Mouse (Mus musculus) G1E (cell line): ENCODE measurements around the gene Arl16. TPM values are rescaled to one million over a fixed set of nuclear protein-coding genes. Genes with fewer than 3 reads are reported as not detected.

Source experiments
- ATAC-seq: 2 replicates; pipeline ENCODE4 v1.8.0; 2016; ENCODE audit warnings: mild to moderate bottlenecking; ENCODE audit not compliant: insufficient number of reproducible peaks, poor library complexity, low FRiP score, severe bottlenecking; ENCODE audit errors: extremely low read depth
- DNase-seq: peaks from one replicate; pipeline ENCODE4 v3.0.0; 2012; ENCODE audit warnings: low spot score
- H3K27me3 ChIP-seq: 2 replicates; pipeline ENCODE4 v1.6.1; 2012; ENCODE audit warnings: mild to moderate bottlenecking, low read length, inconsistent platforms; ENCODE audit not compliant: insufficient read depth
- H3K36me3 ChIP-seq: replicated peaks from 2 replicates; pipeline ENCODE3; 2012; ENCODE audit warnings: mild to moderate bottlenecking, inconsistent platforms
- H3K4me1 ChIP-seq: 2 replicates; pipeline ENCODE4 v1.6.1; 2012; ENCODE audit warnings: low read depth, low read length, inconsistent platforms, mixed read lengths; ENCODE audit not compliant: insufficient read depth
- H3K4me3 ChIP-seq: 2 replicates; pipeline ENCODE4 v1.5.1; 2012; ENCODE audit warnings: low read depth, mild to moderate bottlenecking, inconsistent platforms, low read length, moderate library complexity, mixed read lengths
- H3K9me3 ChIP-seq: replicated peaks from 2 replicates; pipeline ENCODE4 v1.6.1; 2012; ENCODE audit warnings: inconsistent platforms
- CTCF ChIP-seq: IDR thresholded peaks from 2 replicates; pipeline ENCODE4 v1.5.1; 2012; ENCODE audit warnings: low read depth, low read length, inconsistent platforms, mixed read lengths
- GATA1 ChIP-seq: IDR thresholded peaks from 2 replicates; pipeline ENCODE4 v1.6.1; 2012; ENCODE audit warnings: borderline replicate concordance, low read length, inconsistent platforms, mixed read lengths
- GATA2 ChIP-seq: IDR thresholded peaks from 2 replicates; pipeline ENCODE4 v1.6.1; 2012; ENCODE audit warnings: low read depth, low read length, inconsistent platforms, borderline replicate concordance
- POLR2AphosphoS5 ChIP-seq: IDR thresholded peaks from 2 replicates; pipeline ENCODE4 v1.6.1; 2012; ENCODE audit warnings: low read depth, low read length, inconsistent platforms; ENCODE audit not compliant: insufficient replicate concordance
- TAL1 ChIP-seq: conservative IDR thresholded peaks from 2 replicates; pipeline ENCODE4 v1.6.1; 2012; ENCODE audit warnings: low read depth, low read length, inconsistent platforms, mixed read lengths
- polyA plus RNA-seq: library from polyadenylated mRNA; stranded (reverse); fragments of >175 nt; gene quantifications from 2 replicates; pipeline ENCODE4 v1.2.3, GENCODE M21; 2012
- total RNA-seq, 2 experiments: library from RNA; stranded (forward) in 1 of 2; stranded (reverse) in 1 of 2; fragments of 200-1000 nt in 1 of 2; fragments of >200 nt in 1 of 2; fragmentation: Nextera tagmentation in 1 of 2; gene quantifications; 2 replicates each; pipeline ENCODE4 v1.2.3; 2014 to 2017

Arl16 gene
- total and polyA plus RNA-seq, 3 experiments = 17.0 to 24.5 (median 21.0) TPM

- DNase-seq (no peak), ATAC-seq (no peak)
- peak overlapping the region; percentile 88; the same call in 1 of the 2 replicates for H3K4me3 ChIP-seq
- peaks cover 84% of the 10 kb centered on the region for H3K36me3 ChIP-seq
- no peaks in the 10 kb centered on the region for H3K27me3 ChIP-seq
- TF ChIP-seq POLR2AphosphoS5 (no peak), CTCF (no peak), TAL1 (no peak), GATA1 (no peak), GATA2 (no peak)
- H3K4me1 ChIP-seq = peaks cover 58% of the 10 kb centered on the region
- H3K9me3 ChIP-seq = no peaks in the 10 kb centered on the region
Measured at GRCm38 (mm10) chr11:120493351-120493750, 25.9 kb upstream of the Arl16 start.

GRCm38 (mm10) chr11:120492878-120493203 is 25.4 kb upstream of the Arl16 start:
- peaks cover 63% of the 10 kb centered on the region for H3K4me1 ChIP-seq
- H3K9me3 ChIP-seq = no peaks in the 10 kb centered on the region
- no peak for ATAC-seq
- H3K27me3 ChIP-seq = no peaks in the 10 kb centered on the region
- H3K4me3 ChIP-seq = peak overlapping the region; percentile 88; the same call in 1 of the 2 replicates
- no peak for DNase-seq
- H3K36me3 ChIP-seq = peaks cover 84% of the 10 kb centered on the region
- TF ChIP-seq GATA2 (no peak), POLR2AphosphoS5 (no peak), GATA1 (no peak), CTCF (no peak), TAL1 (no peak)

GRCm38 (mm10) chr11:120492024-120492877 is 24.8 kb upstream of the Arl16 start:
- DNase-seq (peak; percentile 63), ATAC-seq (peak; percentile 48; the same call in 1 of the 2 replicates)
- Histone ChIP-seq H3K27me3 (no peaks in the 10 kb centered on the region), H3K4me1 (peaks cover 69% of the 10 kb centered on the region), H3K4me3 (peak overlapping the region; percentile 88), H3K36me3 (peaks cover 84% of the 10 kb centered on the region), H3K9me3 (no peaks in the 10 kb centered on the region)
- TF ChIP-seq POLR2AphosphoS5 = no peak
- TF ChIP-seq GATA2 = no peak
- no peak for TF ChIP-seq CTCF
- no peak for TF ChIP-seq GATA1
- no peak for TF ChIP-seq TAL1

- H3K9me3 ChIP-seq = no peaks in the 10 kb centered on the region
- no peaks in the 10 kb centered on the region for H3K27me3 ChIP-seq
- H3K4me1 ChIP-seq = peaks cover 73% of the 10 kb centered on the region
- ATAC-seq (peak; percentile 52; the same call in 1 of the 2 replicates), DNase-seq (peak; percentile 66)
- H3K36me3 ChIP-seq = peaks cover 84% of the 10 kb centered on the region
- TF ChIP-seq TAL1 = no peak
- TF ChIP-seq POLR2AphosphoS5 = 0 out of 2 replicates have a peak, but pooled peaks have one; percentile 53
- no peak for TF ChIP-seq CTCF
- no peak for TF ChIP-seq GATA1
- TF ChIP-seq GATA2 = no peak
- H3K4me3 ChIP-seq = peak within 1 kb of the TSS; percentile 88
Measured at GRCm38 (mm10) chr11:120491317-120492023, 24.1 kb upstream of the Arl16 start, which contains the start of gene Slc25a10. Gene Slc25a10, plus strand, starts transcription at chr11:120491840.

GRCm38 (mm10) chr11:120490291-120491046 is 23.1 kb upstream of the Arl16 start:
- Histone ChIP-seq H3K27me3 (no peaks in the 10 kb centered on the region), H3K36me3 (peaks cover 84% of the 10 kb centered on the region), H3K4me3 (no peak overlapping the region; the same call in 1 of the 2 replicates), H3K4me1 (peaks cover 82% of the 10 kb centered on the region), H3K9me3 (no peaks in the 10 kb centered on the region)
- TF ChIP-seq CTCF (no peak), GATA1 (no peak), GATA2 (no peak), POLR2AphosphoS5 (no peak; the same call in 1 of the 2 replicates), TAL1 (no peak)
- no peak for ATAC-seq
- DNase-seq = no peak
